Mouse (Mus musculus): ENCODE data around the gene Hs3st5. TPM values are rescaled to one million over a fixed set of nuclear protein-coding genes. Genes with fewer than 3 reads are reported as not detected.
"Not testable (repeated sequence)": the region's sequence is repeated elsewhere in the genome, so short reads cannot be mapped to it uniquely, and the experiment has no call there.

The Hs3st5 gene
- polyA plus RNA-seq, 1 experiment from 2014 or later = 2.2 TPM

- WGBS = 27% methylated on average over 1 of the region's 1 CpGs
- H3K4me1 ChIP-seq (ENCODE audit: control insufficient read depth, insufficient read depth, low read length); ATAC-seq (ENCODE audit: low FRiP score): not testable (repeated sequence)
These were observed 104.8 kb downstream of the Hs3st5 start for GRCm38 (mm10) chr10:36611415-36611814.

GRCm38 (mm10) chr10:36623037-36623436, 116.4 kb downstream of the Hs3st5 start:
- no peak overlapping the region for H3K4me2 ChIP-seq
- no peak overlapping the region for H3K9ac ChIP-seq (ENCODE audit: low read length)
- DNase-seq (ENCODE audit: low spot score, missing footprints) (no peak), ATAC-seq (ENCODE audit: low FRiP score) (no peak)
- no peaks in the 10 kb centered on the region for H3K4me1 ChIP-seq (ENCODE audit: control insufficient read depth, insufficient read depth, low read length)
- 88% methylated on average over 1 of the region's 1 CpGs for WGBS
- H3K4me3 ChIP-seq (ENCODE audit: low read depth, low read length) = no peak overlapping the region
- H3K27ac ChIP-seq (ENCODE audit: low read depth, low read length) = no peak overlapping the region
- H3K36me3 ChIP-seq (ENCODE audit: control insufficient read depth, insufficient read depth, low read length) = no peaks in the 10 kb centered on the region
- no peaks in the 10 kb centered on the region for H3K9me3 ChIP-seq (ENCODE audit: control insufficient read depth, low read length)
- no peaks in the 10 kb centered on the region for H3K27me3 ChIP-seq (ENCODE audit: control insufficient read depth, insufficient read depth, low read length)

More at GRCm38 (mm10) chr10:36611415-36611814, 104.8 kb downstream of the Hs3st5 start:
- not testable (repeated sequence) for H3K4me2 ChIP-seq; H3K4me3 ChIP-seq (ENCODE audit: low read depth, low read length); H3K9ac ChIP-seq (ENCODE audit: low read length); H3K27ac ChIP-seq (ENCODE audit: low read depth, low read length); H3K36me3 ChIP-seq (ENCODE audit: control insufficient read depth, insufficient read depth, low read length); DNase-seq (ENCODE audit: low spot score, missing footprints); H3K9me3 ChIP-seq (ENCODE audit: control insufficient read depth, low read length); H3K27me3 ChIP-seq (ENCODE audit: control insufficient read depth, insufficient read depth, low read length)

GRCm38 (mm10) chr10:36627952-36628351, 121.3 kb downstream of the Hs3st5 start:
- Histone ChIP-seq H3K27me3 (ENCODE audit: control insufficient read depth, insufficient read depth, low read length) (no peaks in the 10 kb centered on the region), H3K4me1 (ENCODE audit: control insufficient read depth, insufficient read depth, low read length) (no peaks in the 10 kb centered on the region), H3K9ac (ENCODE audit: low read length) (no peak overlapping the region), H3K4me2 (no peak overlapping the region), H3K9me3 (ENCODE audit: control insufficient read depth, low read length) (no peaks in the 10 kb centered on the region), H3K27ac (ENCODE audit: low read depth, low read length) (no peak overlapping the region), H3K4me3 (ENCODE audit: low read depth, low read length) (no peak overlapping the region), H3K36me3 (ENCODE audit: control insufficient read depth, insufficient read depth, low read length) (no peaks in the 10 kb centered on the region)
- no peak for DNase-seq (ENCODE audit: low spot score, missing footprints)
- no peak for ATAC-seq (ENCODE audit: low FRiP score)
- WGBS = 88% methylated on average over 4 of the region's 4 CpGs

GRCm38 (mm10) chr10:36631746-36632145, 125.1 kb downstream of the Hs3st5 start:
- Histone ChIP-seq H3K9ac (ENCODE audit: low read length) (no peak overlapping the region), H3K4me2 (no peak overlapping the region), H3K9me3 (ENCODE audit: control insufficient read depth, low read length) (no peaks in the 10 kb centered on the region), H3K4me1 (ENCODE audit: control insufficient read depth, insufficient read depth, low read length) (no peaks in the 10 kb centered on the region), H3K4me3 (ENCODE audit: low read depth, low read length) (no peak overlapping the region), H3K27me3 (ENCODE audit: control insufficient read depth, insufficient read depth, low read length) (no peaks in the 10 kb centered on the region), H3K36me3 (ENCODE audit: control insufficient read depth, insufficient read depth, low read length) (no peaks in the 10 kb centered on the region), H3K27ac (ENCODE audit: low read depth, low read length) (no peak overlapping the region)
- DNase-seq (ENCODE audit: low spot score, missing footprints) = no peak
- ATAC-seq (ENCODE audit: low FRiP score) = no peak
- 84% methylated on average over 1 of the region's 1 CpGs for WGBS

- Histone ChIP-seq H3K27me3 (ENCODE audit: control insufficient read depth, insufficient read depth, low read length) (no peaks in the 10 kb centered on the region), H3K4me2 (no peak overlapping the region), H3K4me1 (ENCODE audit: control insufficient read depth, insufficient read depth, low read length) (no peaks in the 10 kb centered on the region), H3K9ac (ENCODE audit: low read length) (no peak overlapping the region), H3K9me3 (ENCODE audit: control insufficient read depth, low read length) (no peaks in the 10 kb centered on the region), H3K4me3 (ENCODE audit: low read depth, low read length) (no peak overlapping the region), H3K27ac (ENCODE audit: low read depth, low read length) (no peak overlapping the region), H3K36me3 (ENCODE audit: control insufficient read depth, insufficient read depth, low read length) (no peaks in the 10 kb centered on the region)
- WGBS = 89% methylated on average over 5 of the region's 5 CpGs
- no peak for ATAC-seq (ENCODE audit: low FRiP score)
- no peak for DNase-seq (ENCODE audit: low spot score, missing footprints)
These were observed 144.0 kb downstream of the Hs3st5 start for GRCm38 (mm10) chr10:36650653-36651052.

GRCm38 (mm10) chr10:36713974-36714373, 207.4 kb downstream of the Hs3st5 start:
- Histone ChIP-seq H3K36me3 (ENCODE audit: control insufficient read depth, insufficient read depth, low read length) (no peaks in the 10 kb centered on the region), H3K4me3 (ENCODE audit: low read depth, low read length) (no peak overlapping the region), H3K9ac (ENCODE audit: low read length) (no peak overlapping the region), H3K27ac (ENCODE audit: low read depth, low read length) (no peak overlapping the region), H3K4me1 (ENCODE audit: control insufficient read depth, insufficient read depth, low read length) (no peaks in the 10 kb centered on the region), H3K4me2 (no peak overlapping the region), H3K9me3 (ENCODE audit: control insufficient read depth, low read length) (no peaks in the 10 kb centered on the region), H3K27me3 (ENCODE audit: control insufficient read depth, insufficient read depth, low read length) (no peaks in the 10 kb centered on the region)
- ATAC-seq (ENCODE audit: low FRiP score) (no peak), DNase-seq (ENCODE audit: low spot score, missing footprints) (no peak)
- WGBS = 79% methylated on average over 3 of the region's 3 CpGs

- ATAC-seq (ENCODE audit: low FRiP score) = no peak
These were observed 219.6 kb downstream of the Hs3st5 start for GRCm38 (mm10) chr10:36726239-36726638.

GRCm38 (mm10) chr10:36729361-36730098, 222.9 kb downstream of the Hs3st5 start:
- peak; percentile 40; the same call in 1 of the 2 replicates for ATAC-seq (ENCODE audit: low FRiP score)
- Histone ChIP-seq H3K4me2 (no peak overlapping the region), H3K4me1 (ENCODE audit: control insufficient read depth, insufficient read depth, low read length) (no peaks in the 10 kb centered on the region), H3K9ac (ENCODE audit: low read length) (no peak overlapping the region), H3K36me3 (ENCODE audit: control insufficient read depth, insufficient read depth, low read length) (no peaks in the 10 kb centered on the region), H3K27ac (ENCODE audit: low read depth, low read length) (no peak overlapping the region), H3K4me3 (ENCODE audit: low read depth, low read length) (no peak overlapping the region), H3K27me3 (ENCODE audit: control insufficient read depth, insufficient read depth, low read length) (no peaks in the 10 kb centered on the region), H3K9me3 (ENCODE audit: control insufficient read depth, low read length) (no peaks in the 10 kb centered on the region)
- no peak for DNase-seq (ENCODE audit: low spot score, missing footprints)
- WGBS = 68% methylated on average over 13 of the region's 13 CpGs

More at GRCm38 (mm10) chr10:36726239-36726638, 219.6 kb downstream of the Hs3st5 start:
- Histone ChIP-seq H3K9ac (ENCODE audit: low read length) (no peak overlapping the region), H3K36me3 (ENCODE audit: control insufficient read depth, insufficient read depth, low read length) (no peaks in the 10 kb centered on the region), H3K4me2 (no peak overlapping the region), H3K9me3 (ENCODE audit: control insufficient read depth, low read length) (no peaks in the 10 kb centered on the region), H3K27me3 (ENCODE audit: control insufficient read depth, insufficient read depth, low read length) (no peaks in the 10 kb centered on the region), H3K4me1 (ENCODE audit: control insufficient read depth, insufficient read depth, low read length) (no peaks in the 10 kb centered on the region), H3K27ac (ENCODE audit: low read depth, low read length) (no peak overlapping the region), H3K4me3 (ENCODE audit: low read depth, low read length) (no peak overlapping the region)
- DNase-seq (ENCODE audit: low spot score, missing footprints) = no peak
- 94% methylated on average over 3 of the region's 3 CpGs for WGBS

- ATAC-seq (ENCODE audit: low FRiP score) = no peak
- Histone ChIP-seq H3K4me3 (ENCODE audit: low read depth, low read length) (no peak overlapping the region), H3K27me3 (ENCODE audit: control insufficient read depth, insufficient read depth, low read length) (no peaks in the 10 kb centered on the region), H3K4me2 (no peak overlapping the region), H3K4me1 (ENCODE audit: control insufficient read depth, insufficient read depth, low read length) (no peaks in the 10 kb centered on the region), H3K36me3 (ENCODE audit: control insufficient read depth, insufficient read depth, low read length) (no peaks in the 10 kb centered on the region), H3K9me3 (ENCODE audit: control insufficient read depth, low read length) (no peaks in the 10 kb centered on the region), H3K9ac (ENCODE audit: low read length) (no peak overlapping the region), H3K27ac (ENCODE audit: low read depth, low read length) (no peak overlapping the region)
- no peak for DNase-seq (ENCODE audit: low spot score, missing footprints)
These were observed 232.8 kb downstream of the Hs3st5 start for GRCm38 (mm10) chr10:36739375-36739774.

All from midbrain, embryonic 11.5 days (tissue).